Mouse (Mus musculus) lung, adult 10 weeks (tissue): Measurements from ENCODE around the gene Cox5a. TPM values are rescaled to one million over a fixed set of nuclear protein-coding genes. Genes with fewer than 3 reads are reported as not detected.

Experiments used
- polyA plus RNA-seq: library from polyadenylated mRNA; stranded (reverse); fragments of 350-450 nt; fragmentation: Illumina TruSeq; extraction: RNeasy Lipid Tissue Mini Kit (QIAGEN cat#74804); gene quantifications from one replicate; pipeline ENCODE4 v1.2.3, GENCODE M21; 2014; ENCODE audit warnings: low read depth, low replicate concordance; ENCODE audit not compliant: insufficient read depth

Cox5a gene
- 258 TPM for polyA plus RNA-seq

DNA sequence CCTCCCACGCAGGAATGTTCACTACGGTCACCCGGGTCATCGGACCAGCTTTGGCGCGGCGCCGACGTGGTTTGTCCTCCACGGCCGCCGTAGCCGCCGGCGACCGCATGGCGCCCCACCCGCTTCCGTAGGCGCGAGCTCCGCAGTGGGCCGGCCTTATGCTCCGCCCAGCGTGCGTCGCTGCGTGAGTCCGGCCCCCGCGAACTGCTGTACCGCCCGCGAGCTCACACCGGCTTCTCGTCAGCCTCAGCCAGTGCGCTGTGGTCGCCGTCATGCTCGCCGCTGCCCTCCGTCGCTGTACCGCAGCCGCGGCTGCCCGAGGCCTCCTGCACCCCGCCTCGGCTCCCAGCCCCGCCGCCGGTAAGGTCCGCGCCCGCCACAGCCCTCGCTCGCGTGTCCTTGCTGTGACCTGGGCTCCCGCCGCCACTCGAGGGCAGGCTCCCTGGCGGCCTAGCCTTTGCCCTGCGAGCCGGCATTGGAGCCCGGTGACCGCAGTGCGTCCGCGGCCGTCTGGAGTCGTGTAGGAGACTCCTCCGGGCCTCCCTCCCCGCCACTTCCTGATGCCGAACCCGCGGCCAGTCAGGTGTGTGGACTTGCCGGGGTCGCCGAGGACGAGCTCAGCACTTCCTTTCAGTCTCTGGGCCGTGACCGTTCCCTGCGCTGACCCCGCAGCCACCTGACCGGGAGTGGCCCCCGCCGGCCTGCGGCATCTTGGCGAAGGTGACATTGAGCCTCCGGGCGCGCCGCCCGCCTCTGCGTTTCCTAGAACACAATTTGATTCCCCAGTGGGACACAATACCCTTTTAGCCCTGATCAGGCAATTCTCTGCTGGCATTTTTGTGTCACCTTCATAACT, at the start of gene Cox5a:
Cox5a (plus strand) TSS at position 219 of the 856 bp plus-strand sequence.

GRCm38 (mm10) chr9:57503622-57504380, 17.3 kb upstream of the Cox5a start, which contains the start of gene Rpp25:
Rpp25 (plus strand) TSS chr9:57504026.

DNA sequence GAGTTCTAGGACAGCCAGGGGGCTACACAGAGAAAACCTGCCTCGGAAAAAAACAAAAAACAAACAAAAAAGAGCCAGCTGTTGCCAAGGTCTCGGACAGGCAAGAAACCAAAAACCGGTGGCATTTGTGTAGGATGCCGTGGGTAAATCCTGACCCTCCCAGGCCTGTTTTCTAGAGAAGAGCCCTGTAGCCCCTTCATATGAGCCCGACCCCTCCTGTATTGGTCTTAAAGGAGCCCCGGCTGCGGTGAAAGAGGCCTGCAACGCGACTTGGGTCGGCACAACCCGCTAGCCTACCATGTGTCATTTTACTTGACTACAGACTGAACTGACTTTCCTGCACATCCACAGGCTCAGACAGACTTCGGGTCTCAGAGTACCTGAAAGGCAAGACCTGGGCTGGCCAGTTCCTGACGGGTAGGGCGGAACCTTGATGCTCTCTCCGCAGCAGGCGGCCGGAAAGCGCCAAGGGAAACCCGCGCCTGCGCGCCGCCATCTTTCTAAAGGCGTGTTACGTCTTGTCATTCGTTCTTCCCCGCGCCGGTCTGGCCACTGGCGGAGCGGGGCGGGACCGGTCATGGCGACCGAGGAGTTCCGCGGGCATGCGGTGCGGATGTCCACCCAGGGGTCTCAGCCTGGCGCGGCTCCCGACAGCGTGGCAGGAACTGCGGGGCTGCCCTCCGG, 16.1 kb downstream of the Cox5a start, which contains the start of gene Fam219b:
Fam219b (plus strand) TSS at position 485 of the 684 bp plus-strand sequence.

GRCm38 (mm10) chr9:57552139-57552887, 31.2 kb downstream of the Cox5a start, which contains the start of gene Mpi:
Mpi (minus strand) TSS chr9:57552763.

DNA sequence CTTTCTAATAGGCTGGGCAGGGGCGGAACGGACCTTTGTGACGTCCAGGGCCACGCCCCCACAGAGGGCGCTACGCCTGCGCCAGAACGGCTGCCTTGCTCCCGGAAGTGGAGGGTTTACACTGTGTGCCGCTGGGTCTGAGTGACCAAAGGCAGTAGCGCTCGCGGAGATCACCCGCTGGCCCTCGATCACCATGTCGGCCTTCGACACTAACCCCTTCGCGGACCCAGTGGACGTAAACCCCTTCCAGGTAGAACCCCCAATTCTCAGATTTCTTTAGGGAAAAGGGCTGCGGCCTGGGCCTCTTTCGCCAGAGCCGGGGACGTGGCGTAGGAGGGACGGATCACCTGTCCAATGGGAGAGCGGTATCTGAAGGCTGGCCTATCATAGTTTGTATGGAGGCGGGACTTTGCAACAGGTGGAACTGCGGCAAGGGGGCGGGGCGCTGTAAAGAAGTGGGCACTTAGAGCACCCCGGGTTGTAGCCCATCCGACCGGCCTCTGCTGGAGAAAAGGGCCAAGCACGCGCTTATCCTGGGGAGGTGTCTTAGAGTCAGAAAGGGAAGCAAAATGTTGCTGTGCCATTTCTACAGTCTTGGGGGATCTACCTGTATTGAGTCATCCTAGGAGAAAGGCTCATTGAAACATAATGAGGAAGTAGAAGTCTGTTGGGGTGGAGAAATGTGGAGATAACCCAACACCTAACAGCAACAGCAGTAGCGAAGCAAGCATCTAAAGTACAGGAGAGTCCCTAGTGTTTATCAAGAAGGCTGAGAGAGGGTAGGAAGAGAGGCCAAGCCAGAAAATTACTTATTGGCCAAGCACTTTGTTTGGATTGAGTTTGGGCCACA, 40.0 kb downstream of the Cox5a start, which contains the start of gene Scamp2:
Scamp2 (plus strand) TSS at position 83 of the 850 bp plus-strand sequence.

Other genes with a start within 250 kb of the Cox5a start
- gene Ppcdc, start 81.2 kb upstream of the Cox5a start, polyA plus RNA-seq = 17.6 TPM
- gene Scamp5, start 53.2 kb upstream of the Cox5a start, polyA plus RNA-seq = 3.3 TPM
- gene Rpp25, start 17.2 kb upstream of the Cox5a start, polyA plus RNA-seq = 0.50 TPM
- 13.3 TPM for gene Fam219b, start 16.3 kb downstream of the Cox5a start, polyA plus RNA-seq
- 13.2 TPM for gene Mpi, start 31.5 kb downstream of the Cox5a start, polyA plus RNA-seq
- gene Scamp2, start 39.7 kb downstream of the Cox5a start, polyA plus RNA-seq = 34.8 TPM
- gene Ulk3, start 68.2 kb downstream of the Cox5a start, polyA plus RNA-seq = 5.4 TPM
- not detected for gene Cplx3, start 85.0 kb downstream of the Cox5a start, polyA plus RNA-seq
- not detected for gene Lman1l, start 99.5 kb downstream of the Cox5a start, polyA plus RNA-seq
- 58.2 TPM for gene Csk, start 132.4 kb downstream of the Cox5a start, polyA plus RNA-seq
- gene Cyp1a2, start 162.4 kb downstream of the Cox5a start, polyA plus RNA-seq = not detected
- gene Cyp1a1, start 166.7 kb downstream of the Cox5a start, polyA plus RNA-seq = 7.8 TPM
- 9.5 TPM for gene Edc3, start 187.3 kb downstream of the Cox5a start, polyA plus RNA-seq
- gene Clk3, start 244.6 kb downstream of the Cox5a start, polyA plus RNA-seq = 55.9 TPM